Mouse (Mus musculus) liver, postnatal 0 days (tissue): ENCODE results near the gene Mvd. TPM values are rescaled to one million over a fixed set of nuclear protein-coding genes. Genes with fewer than 3 reads are reported as not detected.

ENCODE experiments used
- ATAC-seq: fragments of 200-750 bp; cut with Nextera tagmentation; 2 replicates; pipeline ENCODE4 v1.8.0; 2017; ENCODE audit warnings: mild to moderate bottlenecking, moderate library complexity
- DNase-seq: peaks from one replicate; pipeline ENCODE4 v3.0.0-alpha.2; 2016
- H3K27ac ChIP-seq: fragments of 300-500 bp; sonication (generic); 2 replicates; pipeline ENCODE4 v1.5.1; 2014; ENCODE audit warnings: antibody characterized with exemption, moderate library complexity, mild to moderate bottlenecking, low read depth
- H3K27me3 ChIP-seq: fragments of 300-500 bp; sonication (generic); 2 replicates; pipeline ENCODE4 v1.6.1; 2014; ENCODE audit warnings: low read length, control low read depth, mixed read lengths; ENCODE audit not compliant: insufficient read depth
- H3K36me3 ChIP-seq: fragments of 300-500 bp; sonication (generic); replicated peaks from 2 replicates; pipeline ENCODE4 v1.6.1; 2014; ENCODE audit warnings: mild to moderate bottlenecking, control low read depth, low read length, moderate library complexity, mixed read lengths; ENCODE audit not compliant: insufficient read depth
- H3K4me1 ChIP-seq: fragments of 300-500 bp; sonication (generic); 2 replicates; pipeline ENCODE4 v1.6.1; 2014; ENCODE audit warnings: antibody characterized with exemption, mild to moderate bottlenecking, control low read depth; ENCODE audit not compliant: insufficient read depth
- H3K4me2 ChIP-seq: fragments of 300-500 bp; sonication (generic); 2 replicates; pipeline ENCODE4 v1.6.1; 2014; ENCODE audit warnings: low read depth, mild to moderate bottlenecking, low read length, moderate library complexity, mixed read lengths
- H3K4me3 ChIP-seq: fragments of 300-500 bp; sonication (generic); 2 replicates; pipeline ENCODE4 v1.5.1; 2014; ENCODE audit warnings: low read depth, low read length
- H3K9ac ChIP-seq: fragments of 300-500 bp; sonication (generic); replicated peaks from 2 replicates; pipeline ENCODE4 v1.6.1; 2014; ENCODE audit warnings: mild to moderate bottlenecking, moderate library complexity
- H3K9me3 ChIP-seq: fragments of 300-500 bp; sonication (generic); 2 replicates; pipeline ENCODE4 v1.6.1; 2016; ENCODE audit warnings: mild to moderate bottlenecking, control low read depth, low read length, mixed read lengths
- CTCF ChIP-seq: sonication (generic); IDR thresholded peaks from 2 replicates; pipeline ENCODE4 v1.5.1; 2016; ENCODE audit warnings: antibody characterized with exemption, low read depth
- EP300 ChIP-seq: IDR thresholded peaks from 2 replicates; pipeline ENCODE4 v1.6.1; 2016; ENCODE audit warnings: antibody characterized with exemption, low read depth, mild to moderate bottlenecking
- WGBS: fragments of 180-500 bp; shearing (Covaris S2); extraction: QIAGEN DNeasy Blood & Tissue Kit; methylation state at CpG from one replicate; pipeline ENCODE4 v1.1.7; 2014; ENCODE audit not compliant: insufficient replicate concordance; 5-methylcytosine and 5-hydroxymethylcytosine counted together
- polyA plus RNA-seq: library from polyadenylated mRNA; unstranded; fragments of >200 nt; fragmentation: Nextera tagmentation; extraction: Ambion mirVana; gene quantifications from 2 replicates; pipeline ENCODE4 v1.2.1, GENCODE M21; 2015

Gene Mvd
- polyA plus RNA-seq, 1 experiment from 2014 or later, result 4.9 TPM

GRCm38 (mm10) chr8:122459990-122460389 lies 16.8 kb upstream of the Mvd start:
- no peak for TF ChIP-seq CTCF
- TF ChIP-seq EP300, result no peak
- peaks cover 52% of the 10 kb centered on the region for H3K4me1 ChIP-seq
- peaks cover 23% of the 10 kb centered on the region for H3K27me3 ChIP-seq
- peak overlapping the region; percentile 31 for H3K4me3 ChIP-seq
- H3K4me2 ChIP-seq, result peak overlapping the region; percentile 63
- no peak for ATAC-seq
- no peaks in the 10 kb centered on the region for H3K36me3 ChIP-seq
- 23% methylated on average over 7 of the region's 7 CpGs for WGBS
- no peak overlapping the region for H3K27ac ChIP-seq
- no peaks in the 10 kb centered on the region for H3K9me3 ChIP-seq
- DNase-seq, result no peak
- no peak overlapping the region for H3K9ac ChIP-seq

DNA sequence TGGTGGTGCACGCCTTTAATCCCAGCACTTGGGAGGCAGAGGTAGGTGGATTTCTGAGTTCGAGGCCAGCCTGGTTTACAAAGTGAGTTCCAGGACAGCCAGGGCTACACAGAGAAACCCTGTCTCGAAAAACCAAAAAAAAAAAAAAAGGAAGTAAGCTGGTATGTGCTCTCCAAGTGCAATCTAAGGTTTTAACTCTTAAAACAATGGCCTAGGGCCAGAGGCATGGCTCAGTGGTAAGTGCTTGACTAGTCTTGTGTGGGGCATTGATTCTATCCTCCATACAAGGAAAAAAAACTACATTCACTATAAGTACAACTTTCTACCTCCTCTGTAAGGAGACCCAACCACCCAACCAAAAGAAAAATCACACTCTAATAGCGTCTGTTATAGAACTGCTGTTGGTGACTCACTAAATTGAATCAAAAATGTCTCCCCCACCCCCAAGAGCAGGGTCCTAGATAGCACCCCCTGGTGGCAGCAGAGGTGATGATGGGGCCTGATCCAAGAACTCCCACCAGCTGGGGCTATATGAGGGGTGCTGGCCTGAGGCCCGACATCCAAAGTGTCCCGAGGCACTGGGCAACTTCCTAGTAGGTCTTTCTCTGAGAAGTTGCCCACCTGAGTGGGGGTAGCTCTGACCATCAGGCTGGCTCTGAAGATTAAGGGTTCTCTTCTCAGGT lies 16.1 kb upstream of the Mvd start:
- no peak for TF ChIP-seq EP300
- peak; percentile 52 for TF ChIP-seq CTCF
- Histone ChIP-seq H3K27me3 (peaks cover 23% of the 10 kb centered on the region), H3K9me3 (no peaks in the 10 kb centered on the region)

DNA sequence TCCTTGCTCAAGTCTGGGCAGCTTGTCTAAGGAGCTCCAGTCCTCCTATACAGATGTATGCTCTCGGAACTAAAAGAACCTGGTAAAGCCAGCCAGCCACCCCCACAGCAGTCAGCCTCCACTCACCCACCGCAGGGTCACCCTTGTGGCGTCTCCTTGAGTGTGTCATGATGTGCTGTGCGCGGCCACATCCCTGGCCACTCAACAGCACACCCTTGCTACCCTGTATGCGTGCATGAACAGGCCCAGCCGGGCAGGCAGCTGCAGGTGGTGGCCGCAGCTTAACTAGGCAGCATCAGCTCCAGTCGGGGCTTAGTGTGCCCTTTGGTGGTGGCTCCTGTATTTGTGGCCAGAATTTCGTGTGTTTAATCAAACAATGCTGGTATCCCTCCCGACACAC lies 13.9 kb upstream of the Mvd start:
- H3K9ac ChIP-seq, result no peak overlapping the region
- TF ChIP-seq EP300 (no peak), CTCF (no peak)
- H3K27me3 ChIP-seq, result peaks cover 23% of the 10 kb centered on the region
- no peak overlapping the region for H3K27ac ChIP-seq
- ATAC-seq (no peak), DNase-seq (no peak)
- no peaks in the 10 kb centered on the region for H3K9me3 ChIP-seq
- peaks cover 30% of the 10 kb centered on the region for H3K4me1 ChIP-seq
- H3K4me3 ChIP-seq, result no peak overlapping the region
- H3K4me2 ChIP-seq, result no peak overlapping the region
- 70% methylated on average over 11 of the region's 11 CpGs for WGBS
- H3K36me3 ChIP-seq, result no peaks in the 10 kb centered on the region

More for the DNA sequence above, 16.1 kb upstream of the Mvd start:
- no peak overlapping the region for H3K9ac ChIP-seq
- no peaks in the 10 kb centered on the region for H3K36me3 ChIP-seq
- WGBS, result 50% methylated on average over 6 of the region's 6 CpGs
- ATAC-seq (no peak), DNase-seq (no peak)
- H3K4me3 ChIP-seq, result no peak overlapping the region
- H3K4me2 ChIP-seq, result 0 out of 2 replicates have a peak overlapping the region, but pooled peaks have one; percentile 63
- H3K27ac ChIP-seq, result no peak overlapping the region
- peaks cover 50% of the 10 kb centered on the region for H3K4me1 ChIP-seq

DNA sequence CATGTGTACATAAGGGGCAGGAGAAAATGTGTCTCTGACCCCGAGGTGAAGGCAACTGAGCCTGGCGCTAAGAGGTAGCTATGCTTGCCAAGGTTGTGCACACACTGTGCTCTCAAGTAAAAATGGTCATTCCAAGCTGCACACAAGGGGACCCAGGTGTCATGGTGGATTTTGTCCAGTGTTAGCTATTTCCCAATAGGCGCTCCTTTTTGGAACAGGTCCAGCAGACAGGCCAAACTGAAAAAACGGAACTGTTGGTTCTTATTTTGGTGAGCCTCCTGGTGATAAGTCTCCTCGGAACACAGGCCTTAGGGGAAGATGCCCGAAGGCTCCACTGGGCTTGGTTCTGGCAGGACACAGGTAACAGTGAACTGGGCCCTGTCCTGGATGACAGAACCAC lies 11.2 kb upstream of the Mvd start:
- Histone ChIP-seq H3K4me1 (peaks cover 6% of the 10 kb centered on the region), H3K9ac (no peak overlapping the region), H3K4me2 (no peak overlapping the region), H3K27ac (no peak overlapping the region), H3K9me3 (no peaks in the 10 kb centered on the region), H3K27me3 (peaks cover 4% of the 10 kb centered on the region), H3K36me3 (no peaks in the 10 kb centered on the region), H3K4me3 (no peak overlapping the region)
- TF ChIP-seq EP300, result no peak
- no peak for TF ChIP-seq CTCF
- DNase-seq, result no peak
- 65% methylated on average over 6 of the region's 6 CpGs for WGBS
- no peak for ATAC-seq

DNA sequence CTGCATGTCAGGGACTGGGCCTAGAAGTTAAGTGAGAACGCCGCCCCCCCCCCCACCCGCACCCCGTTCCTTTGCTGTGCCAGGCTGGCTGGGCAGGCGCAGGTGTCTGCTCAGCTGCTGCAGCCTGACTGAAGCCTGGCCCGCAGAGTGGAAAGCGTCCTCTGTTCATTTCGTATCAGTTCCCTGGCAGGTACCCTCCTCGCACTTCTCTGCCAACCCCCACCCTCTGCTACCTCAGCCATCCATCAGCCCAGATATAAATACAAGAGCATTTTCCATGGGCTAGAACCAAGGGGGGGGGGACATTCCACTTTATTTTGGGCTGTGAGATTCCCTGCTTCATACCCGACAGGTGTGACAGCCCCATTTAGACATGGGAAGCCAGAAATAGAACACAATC lies 8.9 kb upstream of the Mvd start:
- WGBS, result 87% methylated on average over 10 of the region's 10 CpGs
- no peak overlapping the region for H3K9ac ChIP-seq
- TF ChIP-seq CTCF (no peak), EP300 (no peak)
- no peak for ATAC-seq
- H3K4me2 ChIP-seq, result no peak overlapping the region
- no peak overlapping the region for H3K27ac ChIP-seq
- H3K9me3 ChIP-seq, result no peaks in the 10 kb centered on the region
- no peaks in the 10 kb centered on the region for H3K27me3 ChIP-seq
- H3K36me3 ChIP-seq, result no peaks in the 10 kb centered on the region
- H3K4me3 ChIP-seq, result no peak overlapping the region
- peaks cover 5% of the 10 kb centered on the region for H3K4me1 ChIP-seq
- DNase-seq, result no peak

- TF ChIP-seq EP300 (no peak), CTCF (no peak)
- Histone ChIP-seq H3K4me1 (peaks cover 5% of the 10 kb centered on the region), H3K9me3 (no peaks in the 10 kb centered on the region), H3K36me3 (no peaks in the 10 kb centered on the region), H3K27me3 (no peaks in the 10 kb centered on the region), H3K4me3 (no peak overlapping the region), H3K27ac (no peak overlapping the region), H3K9ac (no peak overlapping the region), H3K4me2 (no peak overlapping the region)
- DNase-seq, result no peak
- ATAC-seq, result no peak
- 70% methylated on average over 7 of the region's 7 CpGs for WGBS
Measured at GRCm38 (mm10) chr8:122451161-122451703, 8.0 kb upstream of the Mvd start.
